Mouse (Mus musculus): ENCODE measurements around the gene Rab8b. TPM values are rescaled to one million over a fixed set of nuclear protein-coding genes. Genes with fewer than 3 reads are reported as not detected.

The Rab8b gene
- 1 to 10 TPM; 9.5 to 9.8 TPM for total RNA-seq (2021)
- long read RNA-seq, experiment 1, full-length matches to known transcripts, result 3 of 3 reads
- long read RNA-seq, experiment 1, partial matches to known transcripts, result 0 of 3 reads
- long read RNA-seq, experiment 1, other reads (novel, unspliced or antisense), result 0 of 3 reads
- long read RNA-seq, experiment 2, full-length matches to known transcripts, result 1 of 2 reads
- long read RNA-seq, experiment 2, partial matches to known transcripts, result 0 of 2 reads
- long read RNA-seq, experiment 2, other reads (novel, unspliced or antisense), result 1 of 2 reads

GRCm38 (mm10) chr9:66919382-66919971, at the start of gene Rab8b:
Gene Rab8b, minus strand, starts transcription at chr9:66919687.
- intact Hi-C loops (cut with DNase I; ENCODE audit: low total_unique reads), result no loop called here
- DNase-seq, result peak; percentile 99

GRCm38 (mm10) chr9:66967492-66967891, 48.0 kb upstream of the Rab8b start:
- intact Hi-C loops (cut with DNase I; ENCODE audit: low total_unique reads), result no loop called here
- DNase-seq, result no peak

GRCm38 (mm10) chr9:66961478-66961877, 42.0 kb upstream of the Rab8b start:
- intact Hi-C loops (cut with DNase I; ENCODE audit: low total_unique reads), result no loop called here
- no peak for DNase-seq

- no peak for DNase-seq
- intact Hi-C loops (cut with DNase I; ENCODE audit: low total_unique reads), result no loop called here
Measured at GRCm38 (mm10) chr9:66957451-66957850, 38.0 kb upstream of the Rab8b start.

GRCm38 (mm10) chr9:66952886-66953285, 33.4 kb upstream of the Rab8b start:
- DNase-seq, result no peak
- intact Hi-C loops (cut with DNase I; ENCODE audit: low total_unique reads), result no loop called here

- intact Hi-C loops (cut with DNase I; ENCODE audit: low total_unique reads), result no loop called here
- DNase-seq, result no peak
Measured at GRCm38 (mm10) chr9:66952321-66952720, 32.8 kb upstream of the Rab8b start.

- intact Hi-C loops (cut with DNase I; ENCODE audit: low total_unique reads), result no loop called here
- DNase-seq, result no peak
Measured at GRCm38 (mm10) chr9:66948536-66948935, 29.0 kb upstream of the Rab8b start.

- intact Hi-C loops (cut with DNase I; ENCODE audit: low total_unique reads), result no loop called here
- DNase-seq, result peak; percentile 95
Measured at GRCm38 (mm10) chr9:66945647-66946641, 26.5 kb upstream of the Rab8b start, which contains the start of gene Rps27l. Gene Rps27l, plus strand, starts transcription at chr9:66946086.

GRCm38 (mm10) chr9:66945161-66945560, 25.7 kb upstream of the Rab8b start:
- intact Hi-C loops (cut with DNase I; ENCODE audit: low total_unique reads), result no loop called here
- no peak for DNase-seq

GRCm38 (mm10) chr9:66938836-66939235, 19.3 kb upstream of the Rab8b start:
- intact Hi-C loops (cut with DNase I; ENCODE audit: low total_unique reads), result loop anchor here (10.0 kb wide), 1 partner anchor 294 kb away; no protein-coding TSS in a partner anchor

GRCm38 (mm10) chr9:66937507-66937906, 18.0 kb upstream of the Rab8b start:
- intact Hi-C loops (cut with DNase I; ENCODE audit: low total_unique reads), result loop anchor here (10.0 kb wide), 1 partner anchor 293 kb away; no protein-coding TSS in a partner anchor
- peak; percentile 67 for DNase-seq

More at GRCm38 (mm10) chr9:66938836-66939235, 19.3 kb upstream of the Rab8b start:
- DNase-seq, result no peak

- DNase-seq, result no peak
- intact Hi-C loops (cut with DNase I; ENCODE audit: low total_unique reads), result loop anchor here (10.0 kb wide), 1 partner anchor 289 kb away; no protein-coding TSS in a partner anchor
Measured at GRCm38 (mm10) chr9:66933869-66934808, 14.7 kb upstream of the Rab8b start.

- no peak for DNase-seq
- intact Hi-C loops (cut with DNase I; ENCODE audit: low total_unique reads), result loop anchor here (10.0 kb wide), 1 partner anchor 286 kb away; no protein-coding TSS in a partner anchor
Measured at GRCm38 (mm10) chr9:66930351-66930750, 10.9 kb upstream of the Rab8b start.

- no peak for DNase-seq
- intact Hi-C loops (cut with DNase I; ENCODE audit: low total_unique reads), result no loop called here
Measured at GRCm38 (mm10) chr9:66927696-66928402, 8.4 kb upstream of the Rab8b start.

- DNase-seq, result no peak
- intact Hi-C loops (cut with DNase I; ENCODE audit: low total_unique reads), result no loop called here
Measured at GRCm38 (mm10) chr9:66925853-66926252, 6.4 kb upstream of the Rab8b start.

- no peak for DNase-seq
- intact Hi-C loops (cut with DNase I; ENCODE audit: low total_unique reads), result no loop called here
Measured at GRCm38 (mm10) chr9:66922076-66922475, 2.6 kb upstream of the Rab8b start.

GRCm38 (mm10) chr9:66920488-66921279, 1.2 kb upstream of the Rab8b start:
- intact Hi-C loops (cut with DNase I; ENCODE audit: low total_unique reads), result no loop called here
- DNase-seq, result no peak
